Mouse (Mus musculus) effector memory CD4-positive, alpha-beta T cell, adult 5 months (primary cell): ENCODE data around the gene Dnttip2. TPM values are rescaled to one million over a fixed set of nuclear protein-coding genes. Genes with fewer than 3 reads are reported as not detected.

Experiments
- polyA plus RNA-seq: library from polyadenylated mRNA; unstranded; fragments of 100-300 nt; shearing (Covaris generic); gene quantifications from one replicate; pipeline ENCODE4 v1.2.1, GENCODE M21; 2017

The Dnttip2 gene
- polyA plus RNA-seq, result 100 TPM

DNA sequence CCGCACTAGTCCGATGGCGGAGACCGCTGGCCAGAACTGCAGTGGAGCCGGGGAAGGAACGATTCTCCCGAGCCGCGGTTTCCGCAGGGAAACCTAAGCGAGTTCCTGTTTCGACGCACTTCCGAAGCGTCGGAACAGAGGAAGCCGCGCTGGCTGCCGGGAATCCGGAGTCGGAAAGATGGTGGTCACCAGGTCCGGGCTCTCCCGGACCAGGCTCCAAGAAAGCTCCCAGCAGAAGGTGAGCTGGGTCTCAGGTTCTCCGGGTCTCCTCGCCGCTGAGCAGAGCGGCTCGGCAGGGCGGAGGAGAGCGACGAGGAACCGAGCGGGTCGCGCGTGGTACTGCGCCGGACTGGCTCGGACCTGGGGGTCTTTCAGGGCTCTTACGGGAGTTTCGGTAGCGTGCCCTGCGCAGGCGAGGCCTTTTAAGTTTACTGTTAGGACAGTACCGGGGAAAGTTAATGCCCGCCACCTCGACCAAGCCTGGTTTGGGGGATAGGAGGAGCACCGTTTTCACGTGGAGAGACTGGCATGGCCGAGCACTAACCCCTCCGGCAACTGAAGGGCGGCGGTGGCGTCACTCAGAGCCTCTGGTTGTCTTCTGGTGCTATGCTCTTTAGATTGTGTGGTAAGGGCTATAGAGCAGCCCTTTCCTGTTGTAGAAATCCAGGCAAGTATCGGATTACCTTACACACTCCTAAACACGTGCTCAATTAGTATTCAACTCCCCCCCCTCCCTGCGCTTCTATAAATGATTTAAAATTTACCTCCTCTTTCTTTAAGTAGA is at the start of gene Dnttip2:
Dnttip2 (plus strand) TSS at position 148 of the 784 bp plus-strand sequence.

DNA sequence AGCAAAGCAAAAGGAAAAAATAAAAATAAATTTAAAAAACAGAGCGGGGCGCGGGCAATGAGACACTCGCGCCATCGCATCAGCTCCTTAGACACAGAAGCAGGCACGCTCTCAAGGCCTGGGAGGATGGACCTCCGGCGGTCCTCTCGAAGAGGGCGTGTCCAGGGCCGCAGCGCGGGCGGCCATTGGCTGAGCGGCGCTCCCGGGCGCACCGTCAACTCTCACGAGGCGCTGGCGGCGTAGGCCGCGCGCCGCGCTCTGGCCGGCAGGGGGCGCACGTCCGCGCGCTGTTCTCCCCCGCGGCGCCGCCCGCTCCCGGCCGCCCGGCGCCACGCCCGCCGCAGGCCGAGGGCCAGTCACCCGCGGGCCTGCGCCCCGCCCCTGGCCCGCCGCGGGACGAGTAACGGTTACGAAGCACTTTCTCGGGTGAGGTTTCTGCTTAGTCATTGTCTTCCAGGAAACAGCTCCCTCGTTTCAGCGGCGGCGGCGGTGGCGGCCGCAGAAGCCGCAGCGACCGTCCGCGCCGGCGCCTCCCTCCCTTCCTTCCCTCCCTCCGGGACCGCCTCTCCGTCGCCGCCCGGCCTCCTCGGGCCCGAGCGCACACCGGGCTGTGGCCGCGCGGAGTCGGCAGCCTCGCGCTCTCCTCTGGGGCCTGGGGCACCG is 28.8 kb upstream of the Dnttip2 start, which contains the start of gene Gclm:
Gclm (plus strand) TSS at position 343 of the 663 bp plus-strand sequence.

DNA sequence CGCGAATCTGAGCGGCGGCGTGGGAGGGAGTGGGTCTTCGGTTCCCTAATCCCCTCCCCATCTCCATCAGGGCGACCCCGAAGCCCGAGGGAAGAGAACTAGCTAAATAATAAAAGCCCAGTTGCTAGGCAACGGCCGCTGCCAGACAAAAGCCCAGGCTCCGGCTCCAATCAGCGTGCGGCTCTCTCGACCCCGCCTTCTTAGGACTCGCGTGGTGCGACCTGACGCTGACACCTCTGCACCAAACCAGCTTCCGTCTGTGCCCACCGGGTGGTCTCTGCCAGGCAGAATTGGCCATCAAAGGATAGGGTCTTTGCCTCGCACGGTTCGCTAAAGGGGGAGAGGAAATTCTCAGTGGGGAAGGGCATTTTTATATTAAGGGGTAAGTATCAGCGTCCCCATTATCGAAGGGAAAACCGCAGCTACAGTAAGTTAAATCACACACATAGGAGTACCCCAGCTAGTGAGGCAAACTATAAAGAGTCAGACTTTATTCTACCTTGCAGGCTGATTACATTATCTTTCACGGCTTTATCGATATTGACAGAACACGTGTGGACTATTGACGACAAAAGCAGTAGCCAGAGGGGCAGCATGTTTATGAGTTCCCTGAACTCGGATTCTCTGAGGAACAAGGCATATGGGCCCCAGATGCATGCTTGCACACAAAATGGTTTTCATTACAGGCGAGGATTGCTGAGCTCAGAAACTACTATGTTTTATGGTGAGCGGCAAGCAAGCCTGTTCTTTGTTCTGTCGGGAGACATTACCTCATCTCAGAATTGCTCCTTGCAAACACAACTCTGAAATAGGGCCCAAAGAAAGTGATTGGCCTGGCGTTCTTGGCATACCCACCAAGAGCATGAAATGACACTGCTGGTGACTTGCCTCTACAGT is 20.0 kb downstream of the Dnttip2 start, which contains the start of gene Bcar3:
Bcar3 (plus strand) TSS at position 183 of the 897 bp plus-strand sequence.

Other genes with a start within 250 kb of the Dnttip2 start
- gene Abca4, start 229.9 kb upstream of the Dnttip2 start, polyA plus RNA-seq, result not detected
- gene Gclm, start 28.8 kb upstream of the Dnttip2 start, polyA plus RNA-seq, result 55.4 TPM
- gene Bcar3, start 19.7 kb downstream of the Dnttip2 start, polyA plus RNA-seq, result 0.24 TPM